In genomic region chr8:8577770-8578303, GRCm38 (mm10) we compare ENCODE assay signal across 22 mouse cellular contexts.
DNase-seq lines count a peak whose midpoint lies in the region; ATAC-seq and TF ChIP-seq lines count a peak whose summit lies in the region.
"Had no signal": no experiment of that assay in that cellular context is flagged by ENCODE, and none has a peak within 500 bp of the region (broad histone marks: within the 10 kb centered on the region; RNA-seq: fewer than 3 reads in every experiment).

No protein-coding gene starts in this region.

- no peaks in the 10 kb centered on the region for H3K27me3 ChIP-seq in embryonic facial prominence, embryonic 11.5 days (ENCODE audit: control insufficient read depth, insufficient read depth, low read length)
- no peaks in the 10 kb centered on the region for H3K27me3 ChIP-seq in forebrain, embryonic 15.5 days
- H3K27me3 ChIP-seq in hindbrain, embryonic 14.5 days (ENCODE audit: control insufficient read depth, insufficient read depth, low read length) = no peaks in the 10 kb centered on the region
- H3K27me3 ChIP-seq: heart, embryonic 13.5 days; liver, embryonic 13.5 days had no signal

- H3K36me3 ChIP-seq in embryonic facial prominence, embryonic 11.5 days (replicated peaks; ENCODE audit: control insufficient read depth, insufficient read depth, low read depth, low read length) = no peaks in the 10 kb centered on the region
- H3K36me3 ChIP-seq in forebrain, embryonic 15.5 days = no peaks in the 10 kb centered on the region
- H3K36me3 ChIP-seq in hindbrain, embryonic 14.5 days (replicated peaks; ENCODE audit: control insufficient read depth, insufficient read depth) = no peaks in the 10 kb centered on the region
- H3K36me3 ChIP-seq: heart, embryonic 13.5 days; liver, embryonic 13.5 days had no signal

- H3K27ac ChIP-seq in embryonic facial prominence, embryonic 11.5 days (replicated peaks; ENCODE audit: low read depth, low read length) = no peak overlapping the region
- no peak overlapping the region for H3K27ac ChIP-seq in forebrain, embryonic 15.5 days (replicated peaks)
- H3K27ac ChIP-seq in hindbrain, embryonic 14.5 days = no peak overlapping the region
- H3K27ac ChIP-seq: heart, adult 2 months; heart, embryonic 13.5 days; left cerebral cortex, adult 2 months; liver, embryonic 13.5 days had no signal

- TF ChIP-seq CTCF in brain, embryonic 14.5 days (IDR thresholded peaks at IDR 0.05; ENCODE audit: borderline replicate concordance, extremely low read depth, insufficient read depth, insufficient read length) = no peak

- 68% methylated on average over 11 of the region's 11 CpGs for WGBS in embryonic facial prominence, embryonic 11.5 days
- 36% methylated on average over 11 of the region's 11 CpGs for WGBS in forebrain, embryonic 15.5 days
- WGBS in hindbrain, embryonic 14.5 days = 19% methylated on average over 11 of the region's 11 CpGs

- peak; percentile 71; the same call in 1 of the 2 replicates for ATAC-seq in embryonic facial prominence, embryonic 11.5 days (replicated peaks; ENCODE audit: insufficient number of reproducible peaks, low FRiP score, low TSS enrichment, low read depth)
- ATAC-seq in forebrain, embryonic 15.5 days (replicated peaks) = 0 out of 2 replicates have a peak, but pooled peaks have one; percentile 33
- ATAC-seq in hindbrain, embryonic 14.5 days (ENCODE audit: low FRiP score) = no peak; the same call in 1 of the 2 replicates
- no peak for ATAC-seq in activated CD4-positive, CD25-positive, alpha-beta regulatory T cell, adult 4 months
- ATAC-seq: intestine, postnatal 0 days had no signal

- TF ChIP-seq POLR2A in brain, embryonic 14.5 days (IDR thresholded peaks at IDR 0.05; ENCODE audit: borderline replicate concordance, extremely low read depth, insufficient read depth, insufficient read length, poor library complexity, severe bottlenecking) = no peak

- H3K4me2 ChIP-seq in embryonic facial prominence, embryonic 11.5 days (ENCODE audit: low read depth, low read length) = no peak overlapping the region
- H3K4me2 ChIP-seq in forebrain, embryonic 15.5 days (replicated peaks) = no peak overlapping the region
- 0 out of 2 replicates have a peak overlapping the region, but pooled peaks have one; percentile 12 for H3K4me2 ChIP-seq in hindbrain, embryonic 14.5 days (replicated peaks)
- H3K4me2 ChIP-seq: heart, embryonic 13.5 days; liver, embryonic 13.5 days; midbrain, embryonic 11.5 days had no signal

- H3K4me3 ChIP-seq in embryonic facial prominence, embryonic 11.5 days (ENCODE audit: low read depth, low read length) = no peak overlapping the region
- no peak overlapping the region for H3K4me3 ChIP-seq in forebrain, embryonic 15.5 days
- H3K4me3 ChIP-seq in hindbrain, embryonic 14.5 days (replicated peaks; ENCODE audit: low read length) = no peak overlapping the region
- H3K4me3 ChIP-seq: heart, adult 2 months; heart, embryonic 13.5 days; left cerebral cortex, adult 2 months; liver, embryonic 13.5 days had no signal

- no peaks in the 10 kb centered on the region for H3K4me1 ChIP-seq in embryonic facial prominence, embryonic 11.5 days (ENCODE audit: control insufficient read depth, insufficient read depth, low read length)
- H3K4me1 ChIP-seq in forebrain, embryonic 15.5 days = peaks cover 14% of the 10 kb centered on the region
- H3K4me1 ChIP-seq in hindbrain, embryonic 14.5 days (replicated peaks; ENCODE audit: control insufficient read depth, insufficient read depth, low read length) = peaks cover 21% of the 10 kb centered on the region

- no peak overlapping the region for H3K9ac ChIP-seq in embryonic facial prominence, embryonic 11.5 days (replicated peaks; ENCODE audit: low read length)
- H3K9ac ChIP-seq in forebrain, embryonic 15.5 days (replicated peaks) = no peak overlapping the region
- H3K9ac ChIP-seq in hindbrain, embryonic 14.5 days = no peak overlapping the region
- H3K9ac ChIP-seq: heart, embryonic 13.5 days; liver, embryonic 13.5 days had no signal

- peak; percentile 54 for DNase-seq in brain, embryonic 14.5 days (ENCODE audit: low read depth)
- DNase-seq in embryonic facial prominence, embryonic 11.5 days (ENCODE audit: low spot score) = no peak
- no peak for DNase-seq in hindbrain, embryonic 14.5 days (ENCODE audit: low spot score)
- no peak for DNase-seq in testis, postnatal 10 days (ENCODE audit: low spot score)
- DNase-seq in heart, adult 11 months = no peak
- DNase-seq: adrenal gland, postnatal 36 days; cerebellum, adult 11-12 months; cerebellum, postnatal 10 days; gastrocnemius, postnatal 25 days; heart, adult 2 months; heart, postnatal 14 days; liver, embryonic 13.5 days; lung, adult 2 months; lung, postnatal 14 days; retina, postnatal 1 day; thymus, postnatal 36 days had no signal

- H3K9me3 ChIP-seq in embryonic facial prominence, embryonic 11.5 days (replicated peaks; ENCODE audit: control insufficient read depth, low read length) = no peaks in the 10 kb centered on the region
- no peaks in the 10 kb centered on the region for H3K9me3 ChIP-seq in forebrain, embryonic 15.5 days
- no peaks in the 10 kb centered on the region for H3K9me3 ChIP-seq in hindbrain, embryonic 14.5 days (ENCODE audit: control insufficient read depth, low read length)
- H3K9me3 ChIP-seq: heart, embryonic 13.5 days; liver, embryonic 13.5 days had no signal

Comparison
In these comparisons a context has a peak if more than half of its experiments do, and no peak if none do; other contexts are left out.
1. ATAC-seq: peak in embryonic facial prominence, embryonic 11.5 days (single experiment) and forebrain, embryonic 15.5 days (single experiment); none in hindbrain, embryonic 14.5 days (single experiment) and activated CD4-positive, CD25-positive, alpha-beta regulatory T cell, adult 4 months (single experiment).